Comparison of ENCODE assay signal across 8 mouse cellular contexts in genomic region chr13:58452651-58453413, GRCm38 (mm10). TPM values are rescaled to one million over a fixed set of nuclear protein-coding genes. Genes with fewer than 3 reads are reported as not detected.
A peak's percentile ranks its signal among the peaks of the same experiment; 100 is the strongest.
DNase-seq lines count a peak whose midpoint lies in the region; ATAC-seq lines count a peak whose summit lies in the region.

No protein-coding gene starts in this region.

- H3K27ac ChIP-seq in heart, embryonic 13.5 days (replicated peaks): no peak overlapping the region
- H3K27ac ChIP-seq in midbrain, embryonic 12.5 days (replicated peaks): no peak overlapping the region

- DNase-seq in adrenal gland, postnatal 36 days: peak; percentile 43 to 57
- DNase-seq in kidney, postnatal 10 days: peak; percentile 56
- no peak for DNase-seq in cerebellum, adult 9-10 months
- DNase-seq in frontal cortex, postnatal 10 days (ENCODE audit: low spot score in 2 of 2): no peak

- peaks cover 3% of the 10 kb centered on the region; the same call in 1 of the 2 replicates for H3K9me3 ChIP-seq in erythroblast, embryonic 14.5 days (ENCODE audit: control insufficient read depth, low read length)
- H3K9me3 ChIP-seq in heart, embryonic 13.5 days: no peaks in the 10 kb centered on the region
- no peaks in the 10 kb centered on the region for H3K9me3 ChIP-seq in midbrain, embryonic 12.5 days

- WGBS in heart, embryonic 13.5 days: 13% methylated on average over 32 of the region's 32 CpGs
- WGBS in midbrain, embryonic 12.5 days: 17% methylated on average over 32 of the region's 32 CpGs

- no peak for ATAC-seq in erythroblast, adult 5-6 weeks (replicated peaks; ENCODE audit: low FRiP score, poor library complexity, severe bottlenecking)
- no peak for ATAC-seq in heart, embryonic 13.5 days (ENCODE audit: extremely low read depth, insufficient number of reproducible peaks, low FRiP score, low TSS enrichment)
- no peak for ATAC-seq in midbrain, embryonic 12.5 days (ENCODE audit: low FRiP score, low read depth)

- peak overlapping the region; percentile 81 for H3K9ac ChIP-seq in heart, embryonic 13.5 days
- peak overlapping the region; percentile 25; the same call in 1 of the 2 replicates for H3K9ac ChIP-seq in midbrain, embryonic 12.5 days (replicated peaks)

- H3K4me2 ChIP-seq in heart, embryonic 13.5 days: peak overlapping the region; percentile 80
- H3K4me2 ChIP-seq in midbrain, embryonic 12.5 days (replicated peaks): peak overlapping the region; percentile 42

- H3K4me1 ChIP-seq in erythroblast, embryonic 14.5 days (ENCODE audit: control insufficient read depth): no peaks in the 10 kb centered on the region
- peaks cover 6% of the 10 kb centered on the region; the same call in 1 of the 2 replicates for H3K4me1 ChIP-seq in heart, embryonic 13.5 days
- H3K4me1 ChIP-seq in midbrain, embryonic 12.5 days: peaks cover 23% of the 10 kb centered on the region

- H3K36me3 ChIP-seq in erythroblast, embryonic 14.5 days (ENCODE audit: control insufficient read depth): no peaks in the 10 kb centered on the region
- H3K36me3 ChIP-seq in heart, embryonic 13.5 days: no peaks in the 10 kb centered on the region
- no peaks in the 10 kb centered on the region for H3K36me3 ChIP-seq in midbrain, embryonic 12.5 days

- H3K4me3 ChIP-seq in erythroblast, embryonic 14.5 days (replicated peaks): peak overlapping the region; percentile 30
- H3K4me3 ChIP-seq in heart, embryonic 13.5 days: peak overlapping the region; percentile 55
- peak overlapping the region; percentile 17 for H3K4me3 ChIP-seq in midbrain, embryonic 12.5 days

- peaks cover 68% of the 10 kb centered on the region for H3K27me3 ChIP-seq in erythroblast, embryonic 14.5 days (ENCODE audit: control insufficient read depth)
- peaks cover 38% of the 10 kb centered on the region for H3K27me3 ChIP-seq in heart, embryonic 13.5 days (replicated peaks)
- peaks cover 34% of the 10 kb centered on the region for H3K27me3 ChIP-seq in midbrain, embryonic 12.5 days

RNA-seq across cellular contexts. Expression of gene Hnrnpk, which starts 49.7 kb away (rescaled TPM):
- 23.2 and 24.0 TPM in 2 replicates for polyA plus RNA-seq in erythroblast, embryonic 14.5 days (2012)
- total RNA-seq in erythroblast, adult 5-6 weeks (2015; ENCODE audit: low replicate concordance): 213 and 264 TPM in 2 replicates
- 500 and 598 TPM in 2 replicates for total RNA-seq in erythroblast, adult 5-6 weeks (2017; ENCODE audit: low replicate concordance)
- 100 to 1,000 TPM; 878 to 908 TPM for total RNA-seq in adrenal gland, postnatal 36 days (2021)
- polyA plus RNA-seq in heart, embryonic 13.5 days (2015; fragmentation: Nextera tagmentation; extraction: Ambion mirVana): 896 and 991 TPM in 2 replicates
- polyA plus RNA-seq in midbrain, embryonic 12.5 days (2016; fragmentation: Nextera tagmentation; extraction: Ambion mirVana): 2,145 and 2,244 TPM in 2 replicates

RNA-seq across cellular contexts. Expression of gene Rmi1, which starts 50.8 kb away (rescaled TPM):
- polyA plus RNA-seq in erythroblast, embryonic 14.5 days (2012): 0.43 and 0.69 TPM in 2 replicates
- total RNA-seq in erythroblast, adult 5-6 weeks (2015; ENCODE audit: low replicate concordance): 12.7 and 15.8 TPM in 2 replicates
- total RNA-seq in erythroblast, adult 5-6 weeks (2017; ENCODE audit: low replicate concordance): 10.2 and 10.5 TPM in 2 replicates
- total RNA-seq in adrenal gland, postnatal 36 days (2021): 10 to 100 TPM; 18.1 to 21.9 TPM
- 17.0 and 18.5 TPM in 2 replicates for polyA plus RNA-seq in heart, embryonic 13.5 days (2015; fragmentation: Nextera tagmentation; extraction: Ambion mirVana)
- 29.4 and 31.0 TPM in 2 replicates for polyA plus RNA-seq in midbrain, embryonic 12.5 days (2016; fragmentation: Nextera tagmentation; extraction: Ambion mirVana)

Comparison
In these comparisons a context has a peak if more than half of its experiments do, and no peak if none do; other contexts are left out.
1. DNase-seq: peak in adrenal gland, postnatal 36 days (2 of 2) and kidney, postnatal 10 days (single experiment); none in cerebellum, adult 9-10 months (single experiment) and frontal cortex, postnatal 10 days (0 of 2).
2. RNA of gene Hnrnpk, which starts 49.7 kb away (polyA plus RNA-seq): 2,145 to 2,244 TPM in midbrain, embryonic 12.5 days and 896 to 991 TPM in heart, embryonic 13.5 days; 23.2 to 24.0 TPM in erythroblast, embryonic 14.5 days; every median in the first group is over 10 times any median in the second.
3. RNA of gene Rmi1, which starts 50.8 kb away (polyA plus RNA-seq): 29.4 to 31.0 TPM in midbrain, embryonic 12.5 days and 17.0 to 18.5 TPM in heart, embryonic 13.5 days; 0.43 to 0.69 TPM in erythroblast, embryonic 14.5 days; every median in the first group is over 10 times any median in the second.
4. Peak in every context shown above with its lines, with median percentiles within 50 percentile points of each other: H3K4me3 ChIP-seq.